Mouse (Mus musculus) R1 (cell line): Measurements from ENCODE around the gene Acpp.
A peak's percentile ranks its signal among the peaks of the same experiment; 100 is the strongest.

Experiments used
- DNase-seq: peaks from one replicate; pipeline ENCODE4 v3.0.0-alpha.2; 2018; ENCODE audit warnings: low read depth, low spot score

Gene Acpp

DNA sequence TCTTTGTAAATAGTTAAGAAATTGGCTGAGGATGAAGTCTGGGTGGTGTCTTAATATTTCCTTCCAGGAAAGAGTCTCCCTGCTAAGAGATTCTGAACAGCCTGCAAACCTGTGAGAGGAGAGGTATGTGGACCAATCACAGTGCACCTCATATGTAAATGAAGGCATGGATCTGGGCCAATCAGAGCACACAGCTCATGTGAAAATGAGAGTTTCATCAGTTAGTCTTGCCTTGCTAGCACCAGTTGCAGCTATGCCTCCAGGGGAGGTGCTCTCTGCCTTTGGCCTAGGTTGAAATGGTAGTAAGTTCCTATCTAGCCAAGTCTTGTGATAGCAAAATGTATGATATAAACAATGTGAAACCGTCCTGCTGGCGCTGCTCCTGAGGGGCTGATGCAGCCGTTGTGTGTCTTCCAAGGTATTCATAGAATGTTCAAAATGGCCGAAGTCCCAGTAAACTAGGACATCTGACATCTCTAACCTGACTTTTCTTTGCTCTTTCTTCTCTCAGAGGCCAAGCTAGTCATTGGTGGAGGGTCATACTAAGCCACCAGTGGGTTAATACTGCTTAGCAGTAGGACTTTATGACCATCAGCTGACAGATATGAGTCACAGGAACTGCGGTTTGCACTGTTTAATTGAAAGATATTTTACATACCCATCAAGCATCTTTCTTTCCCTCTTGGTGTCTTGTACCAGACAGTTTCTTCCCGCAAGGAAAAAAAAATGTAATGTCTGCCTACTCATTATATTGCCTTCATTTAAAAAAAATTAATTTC is 32.0 kb downstream of the Acpp start:
- DNase-seq, result peak; percentile 34

GRCm38 (mm10) chr9:104304800-104305199 is 32.7 kb downstream of the Acpp start:
- no peak for DNase-seq

DNA sequence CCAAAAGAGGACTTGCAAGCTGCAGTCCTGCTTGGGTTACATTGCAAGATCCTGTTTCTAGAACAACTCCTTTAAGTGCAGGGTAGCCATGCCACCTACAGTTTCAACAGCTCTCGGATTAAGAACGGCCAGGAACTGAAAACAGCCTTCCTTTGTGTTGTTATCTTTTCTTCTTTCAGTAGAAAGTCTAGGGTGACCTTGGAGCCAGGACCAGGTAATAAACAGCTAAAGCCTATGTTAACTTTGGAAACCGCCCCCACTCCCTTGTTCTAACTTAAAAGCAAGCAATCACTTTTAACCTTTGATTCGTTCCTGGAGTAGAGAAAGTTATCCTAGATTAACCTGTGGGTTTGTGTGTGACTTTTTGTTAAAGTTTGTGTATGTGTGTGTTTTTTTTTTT is 33.2 kb downstream of the Acpp start:
- peak; percentile 15 for DNase-seq

- no peak for DNase-seq
These were observed 37.0 kb downstream of the Acpp start for GRCm38 (mm10) chr9:104300569-104300968.

DNA sequence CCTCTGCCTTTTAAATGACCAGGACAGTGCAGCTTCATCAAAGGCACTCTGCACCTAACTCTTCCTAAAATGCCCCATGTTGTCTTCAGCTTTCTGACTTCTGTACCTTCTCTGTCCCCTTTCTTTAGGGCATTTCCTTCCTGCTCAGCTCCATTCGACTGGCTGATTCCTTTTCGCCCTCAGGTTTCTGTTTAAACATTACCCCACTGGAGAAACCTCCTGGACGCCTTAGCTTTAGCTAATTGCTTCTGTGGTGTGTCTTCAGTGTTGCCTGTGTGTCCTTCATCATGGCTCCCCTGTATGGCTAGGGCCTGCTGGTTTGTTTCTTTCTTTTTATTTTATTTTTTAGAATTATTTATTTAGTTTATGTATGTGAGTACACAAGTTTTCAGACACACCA is 40.5 kb downstream of the Acpp start:
- no peak for DNase-seq

GRCm38 (mm10) chr9:104284934-104285333 is 52.6 kb downstream of the Acpp start:
- DNase-seq, result no peak

GRCm38 (mm10) chr9:104282536-104282935 is 55.0 kb downstream of the Acpp start:
- peak; percentile 66 for DNase-seq

GRCm38 (mm10) chr9:104281737-104282136 is 55.8 kb downstream of the Acpp start:
- no peak for DNase-seq

- no peak for DNase-seq
These were observed 56.6 kb downstream of the Acpp start for GRCm38 (mm10) chr9:104280725-104281495.

- peak; percentile 64 for DNase-seq
These were observed 59.9 kb downstream of the Acpp start for GRCm38 (mm10) chr9:104277528-104278162.

GRCm38 (mm10) chr9:104275084-104275785 is 62.3 kb downstream of the Acpp start:
- DNase-seq, result peak; percentile 73

DNA sequence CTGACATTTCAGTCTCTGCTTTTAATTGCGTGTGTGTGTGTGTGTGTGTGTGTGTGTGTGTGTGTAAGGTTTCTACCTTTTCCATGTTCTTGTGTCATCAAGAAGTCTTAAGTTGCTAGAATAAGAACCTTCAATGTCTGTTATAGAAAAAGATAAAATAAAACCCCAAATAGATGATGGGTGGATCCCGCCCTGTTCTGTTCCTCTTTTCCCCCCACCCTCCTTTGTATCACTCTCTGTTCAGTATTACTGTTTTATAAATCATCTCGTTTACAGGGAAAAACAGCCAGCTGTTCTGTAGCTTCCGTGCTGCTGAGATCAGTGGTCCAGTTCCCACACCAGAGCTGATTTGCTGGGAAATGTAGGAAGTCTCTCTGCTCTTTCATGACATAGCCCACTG is 65.5 kb downstream of the Acpp start:
- no peak for DNase-seq

DNA sequence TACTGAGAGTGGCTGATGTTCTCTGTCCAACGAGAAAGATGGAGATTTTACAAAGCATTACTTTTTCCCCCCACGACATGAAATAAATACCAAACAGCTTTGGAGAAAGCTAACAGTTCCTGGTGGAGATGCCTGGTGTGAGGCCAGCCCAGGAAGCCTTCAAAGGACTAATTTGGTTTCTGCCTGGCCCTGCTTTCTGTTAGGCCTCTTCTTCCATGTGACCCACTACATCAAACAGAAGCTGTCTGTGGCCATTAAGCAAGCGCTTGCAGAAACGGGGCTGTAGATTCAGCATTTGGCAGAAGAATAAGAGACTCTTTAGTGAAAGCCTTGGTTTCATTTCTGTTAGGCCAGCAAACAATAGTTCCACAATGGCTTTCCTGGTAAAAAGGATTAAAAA is 65.9 kb downstream of the Acpp start:
- no peak for DNase-seq

DNA sequence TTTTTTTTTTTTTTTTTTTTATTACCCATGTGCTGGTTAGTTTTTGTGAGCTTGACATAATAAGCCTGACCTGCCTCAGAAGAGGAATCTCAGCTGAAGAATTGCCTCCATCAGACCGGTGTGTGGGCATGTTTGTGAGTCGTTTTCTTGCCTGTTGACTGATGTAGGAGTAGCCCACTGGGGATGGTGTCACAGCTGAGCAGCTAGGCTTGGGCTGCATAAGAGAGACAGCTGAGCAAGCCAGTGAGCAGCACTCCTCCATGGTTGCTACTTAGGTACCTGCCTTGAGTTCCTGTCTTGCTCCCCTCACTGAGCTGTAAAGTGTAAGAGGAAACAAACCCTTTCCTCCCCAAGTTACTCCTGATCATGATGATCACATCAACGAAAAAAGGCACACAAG is 67.6 kb downstream of the Acpp start:
- DNase-seq, result no peak

DNA sequence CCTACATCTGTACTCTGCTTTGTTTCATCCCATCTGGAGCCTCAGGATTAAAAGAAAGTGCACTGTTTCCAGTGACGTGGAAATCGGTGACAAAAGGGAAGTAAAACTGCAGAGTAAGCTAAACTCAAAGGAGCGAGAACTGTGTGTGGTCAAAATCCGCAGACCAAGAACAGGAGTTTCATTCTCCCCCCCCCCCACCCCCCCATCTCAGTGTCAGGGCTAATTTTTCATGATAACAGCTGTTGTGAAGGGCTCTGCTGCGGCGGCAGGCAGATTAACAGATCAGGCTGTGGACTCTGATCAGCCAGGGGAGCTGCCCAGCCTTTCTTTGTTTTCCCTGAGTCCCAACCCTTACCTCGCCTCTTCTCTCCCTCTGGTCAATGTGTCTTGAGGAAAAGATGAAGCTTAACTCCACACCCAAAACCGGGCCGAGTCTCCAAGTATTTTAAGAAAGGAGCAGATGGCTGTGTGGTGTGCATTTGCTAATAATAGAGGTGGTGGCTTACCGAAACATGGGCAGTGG is 68.1 kb downstream of the Acpp start:
- no peak for DNase-seq

DNA sequence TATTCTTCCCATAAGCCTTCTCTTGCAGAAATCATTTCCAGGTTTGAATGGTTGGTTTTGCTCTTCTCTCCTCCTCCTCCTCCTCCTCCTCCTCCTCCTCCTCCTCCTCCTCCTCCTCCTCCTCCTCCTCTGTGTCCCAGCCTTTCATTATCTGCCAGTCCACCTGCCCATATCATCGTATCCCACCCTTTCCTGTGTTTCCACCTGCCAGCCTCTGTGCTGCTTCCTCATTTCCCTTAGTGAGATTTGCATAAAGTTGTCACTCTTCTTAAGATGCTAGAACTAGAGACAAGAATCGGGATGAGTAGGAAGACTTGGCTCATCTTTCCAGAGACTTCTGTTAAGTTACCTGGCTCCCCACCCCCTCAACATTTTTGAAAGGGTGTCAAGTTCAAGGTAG is 73.0 kb downstream of the Acpp start:
- DNase-seq, result no peak

GRCm38 (mm10) chr9:104262823-104263352 is 74.7 kb downstream of the Acpp start, which contains the start of gene Dnajc13:
TSS of gene Dnajc13 (minus strand) at chr9:104262930.
- peak; percentile 97 for DNase-seq

DNA sequence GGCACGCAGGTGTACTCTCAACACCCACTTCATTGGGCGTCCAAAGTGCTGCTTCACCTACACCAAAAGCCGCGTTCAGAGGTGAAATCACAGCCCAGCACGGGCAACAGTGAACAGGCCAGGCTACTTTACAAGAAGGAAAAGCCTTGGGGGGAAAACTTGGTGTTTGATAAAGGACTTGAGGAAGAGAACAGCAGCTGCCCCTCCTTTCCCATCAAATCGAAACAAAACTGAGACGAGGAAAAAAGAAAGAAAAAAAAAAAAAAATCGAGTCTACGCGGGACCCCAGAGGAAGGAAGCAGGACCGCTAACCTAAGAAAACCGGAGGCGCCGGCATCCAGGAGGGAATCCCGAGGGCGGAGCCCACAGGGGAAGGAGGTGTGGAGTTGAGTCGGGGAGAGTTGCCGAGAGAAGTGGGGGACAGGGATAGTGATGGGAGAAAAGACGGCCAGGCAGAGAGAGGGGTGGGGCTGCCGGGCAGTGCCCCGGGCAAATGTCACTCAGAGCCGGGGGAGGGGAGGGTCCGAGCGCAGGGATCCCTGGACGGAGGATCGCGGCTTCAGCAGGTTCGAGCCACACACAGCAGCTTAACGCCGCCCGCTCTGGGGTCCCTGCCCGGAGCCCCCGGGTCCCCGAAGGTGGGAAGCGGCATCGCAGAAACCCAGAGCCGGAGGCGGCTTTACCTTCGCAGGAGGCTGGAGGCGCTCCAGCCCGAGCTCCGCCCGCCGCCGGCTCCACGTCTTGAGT is 75.4 kb downstream of the Acpp start:
- DNase-seq, result peak; percentile 86

GRCm38 (mm10) chr9:104260306-104260705 is 77.2 kb downstream of the Acpp start:
- DNase-seq, result no peak

DNA sequence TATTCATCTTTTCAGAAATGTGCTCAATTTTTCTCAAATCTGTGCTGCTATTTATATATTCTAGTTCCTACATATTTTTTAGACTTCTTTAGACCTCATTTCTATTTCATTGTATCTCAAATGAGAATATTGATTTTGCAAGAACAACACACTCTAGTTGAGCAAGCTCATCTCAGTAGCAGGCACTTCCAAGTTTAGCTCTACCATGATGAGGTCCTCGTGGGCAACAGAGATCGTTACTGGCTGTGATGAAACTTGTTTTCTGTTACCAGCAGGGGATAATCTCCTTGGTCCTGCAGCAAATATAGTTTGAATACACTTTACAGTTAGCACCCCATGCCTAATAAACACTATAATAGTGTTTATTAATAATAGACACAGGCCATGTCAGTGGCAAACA is 81.5 kb downstream of the Acpp start:
- DNase-seq, result no peak
